Mouse (Mus musculus) heart, embryonic 16.5 days (tissue): ENCODE measurements around the gene 2410015M20Rik. TPM values are rescaled to one million over a fixed set of nuclear protein-coding genes. Genes with fewer than 3 reads are reported as not detected.
"Not testable (repeated sequence)": the region's sequence is repeated elsewhere in the genome, so short reads cannot be mapped to it uniquely, and the experiment has no call there.

Source experiments
- ATAC-seq: fragments of 200-750 bp; cut with Nextera tagmentation; replicated peaks from 2 replicates; pipeline ENCODE4 v1.8.0; 2017; ENCODE audit warnings: moderate number of reproducible peaks; ENCODE audit not compliant: insufficient read depth, low FRiP score; ENCODE audit errors: extremely low read depth
- H3K27ac ChIP-seq: fragments of 300-500 bp; sonication (generic); 2 replicates; pipeline ENCODE4 v1.5.1; 2014; ENCODE audit warnings: mild to moderate bottlenecking, low read length, control low read depth, moderate library complexity
- H3K27me3 ChIP-seq: fragments of 300-500 bp; sonication (generic); 2 replicates; pipeline ENCODE4 v1.6.1; 2014; ENCODE audit warnings: low read length, mixed read lengths; ENCODE audit not compliant: control insufficient read depth, insufficient read depth
- H3K36me3 ChIP-seq: fragments of 300-500 bp; sonication (generic); 2 replicates; pipeline ENCODE4 v1.6.1; 2014; ENCODE audit not compliant: control insufficient read depth, insufficient read depth
- H3K4me1 ChIP-seq: fragments of 300-500 bp; sonication (generic); 2 replicates; pipeline ENCODE4 v1.6.1; 2014; ENCODE audit warnings: low read length, mixed read lengths; ENCODE audit not compliant: control insufficient read depth, insufficient read depth
- H3K4me2 ChIP-seq: fragments of 300-500 bp; sonication (generic); 2 replicates; pipeline ENCODE4 v1.6.1; 2014; ENCODE audit warnings: low read depth, mild to moderate bottlenecking, control low read depth, low read length
- H3K4me3 ChIP-seq: fragments of 300-500 bp; sonication (generic); 2 replicates; pipeline ENCODE4 v1.5.1; 2014; ENCODE audit warnings: mild to moderate bottlenecking, control low read depth, low read length
- H3K9ac ChIP-seq: fragments of 300-500 bp; sonication (generic); 2 replicates; pipeline ENCODE4 v1.6.1; 2014; ENCODE audit warnings: low read length, control low read depth
- H3K9me3 ChIP-seq: fragments of 300-500 bp; sonication (generic); replicated peaks from 2 replicates; pipeline ENCODE4 v1.6.1; 2016; ENCODE audit warnings: low read length; ENCODE audit not compliant: control insufficient read depth
- WGBS: fragments of 180-500 bp; shearing (Covaris S2); extraction: QIAGEN DNeasy Blood & Tissue Kit; methylation state at CpG from one replicate; pipeline ENCODE4 v1.1.7; 2014; 5-methylcytosine and 5-hydroxymethylcytosine counted together
- polyA plus RNA-seq: library from polyadenylated mRNA; unstranded; fragments of >200 nt; fragmentation: Nextera tagmentation; extraction: Ambion mirVana; gene quantifications from 2 replicates; pipeline ENCODE4 v1.2.1, GENCODE M21; 2015

Gene 2410015M20Rik
- polyA plus RNA-seq, 1 experiment from 2014 or later = 329 TPM

DNA sequence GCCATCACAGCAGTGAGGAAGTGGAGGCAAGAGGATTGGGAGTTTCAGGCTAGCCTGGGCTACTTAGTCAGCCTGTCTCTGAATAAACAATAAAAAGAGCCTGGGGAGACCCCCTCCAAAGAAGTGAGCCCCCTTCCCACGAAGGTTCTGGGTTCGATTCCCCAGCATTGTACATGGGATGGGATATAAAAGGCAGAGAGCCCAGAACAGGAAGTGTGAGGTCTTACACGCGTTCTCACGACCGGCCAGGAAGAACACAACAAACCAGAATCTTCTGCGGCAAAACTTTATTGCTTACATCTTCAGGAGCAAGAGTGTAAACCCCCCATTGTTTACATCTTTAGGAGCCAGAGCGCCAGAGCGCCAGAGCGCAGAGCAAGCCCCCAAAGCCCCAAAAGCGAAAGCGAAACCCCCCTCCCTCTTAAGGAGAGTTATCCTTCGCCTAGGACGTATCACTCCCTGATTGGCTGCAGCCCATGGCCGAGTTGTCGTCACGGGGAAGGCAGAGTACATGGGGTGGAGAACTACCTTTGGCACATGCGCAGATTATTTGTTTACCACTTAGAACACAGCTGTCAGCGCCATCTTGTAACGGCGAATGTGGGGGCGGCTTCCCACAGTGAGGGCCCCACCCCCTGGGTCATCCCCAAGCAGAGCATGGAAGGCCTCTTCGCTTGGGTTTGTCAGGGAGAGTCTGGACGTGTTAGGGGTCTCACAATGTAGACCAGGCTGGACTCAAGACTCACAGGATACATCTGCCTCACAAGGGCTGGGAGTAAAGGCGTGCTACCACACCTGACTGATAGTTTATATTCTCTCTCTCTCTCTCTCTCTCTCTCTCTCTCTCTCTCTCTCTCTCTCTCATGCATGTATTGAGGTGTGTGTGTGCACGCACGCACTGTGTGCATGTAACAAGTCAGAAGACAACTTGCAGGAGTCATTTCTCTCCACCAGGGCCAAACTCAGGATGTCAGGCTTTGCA is 20.5 kb upstream of the 2410015M20Rik start:
- H3K4me3 ChIP-seq, H3K27me3 ChIP-seq, H3K9ac ChIP-seq, H3K9me3 ChIP-seq, ATAC-seq, H3K36me3 ChIP-seq, H3K4me2 ChIP-seq, H3K27ac ChIP-seq: not testable (repeated sequence)
- WGBS = 79% methylated on average over 27 of the region's 27 CpGs
- peaks cover 17% of the 10 kb centered on the region for H3K4me1 ChIP-seq

- H3K27me3 ChIP-seq = no peaks in the 10 kb centered on the region
- peaks cover 20% of the 10 kb centered on the region for H3K4me1 ChIP-seq
- peak within 1 kb of the TSS; percentile 50 for H3K27ac ChIP-seq
- H3K4me2 ChIP-seq = peak within 1 kb of the TSS; percentile 75
- peaks cover 8% of the 10 kb centered on the region for H3K36me3 ChIP-seq
- peak within 1 kb of the TSS; percentile 57 for H3K9ac ChIP-seq
- H3K9me3 ChIP-seq = no peaks in the 10 kb centered on the region
- ATAC-seq = no peak
- 9% methylated on average over 26 of the region's 26 CpGs for WGBS
- peak within 1 kb of the TSS; percentile 91 for H3K4me3 ChIP-seq
Observed at GRCm38 (mm10) chr17:56627530-56628277, 18.1 kb upstream of the 2410015M20Rik start, which contains the start of gene Catsperd. TSS of gene Catsperd (plus strand) at chr17:56628143.

DNA sequence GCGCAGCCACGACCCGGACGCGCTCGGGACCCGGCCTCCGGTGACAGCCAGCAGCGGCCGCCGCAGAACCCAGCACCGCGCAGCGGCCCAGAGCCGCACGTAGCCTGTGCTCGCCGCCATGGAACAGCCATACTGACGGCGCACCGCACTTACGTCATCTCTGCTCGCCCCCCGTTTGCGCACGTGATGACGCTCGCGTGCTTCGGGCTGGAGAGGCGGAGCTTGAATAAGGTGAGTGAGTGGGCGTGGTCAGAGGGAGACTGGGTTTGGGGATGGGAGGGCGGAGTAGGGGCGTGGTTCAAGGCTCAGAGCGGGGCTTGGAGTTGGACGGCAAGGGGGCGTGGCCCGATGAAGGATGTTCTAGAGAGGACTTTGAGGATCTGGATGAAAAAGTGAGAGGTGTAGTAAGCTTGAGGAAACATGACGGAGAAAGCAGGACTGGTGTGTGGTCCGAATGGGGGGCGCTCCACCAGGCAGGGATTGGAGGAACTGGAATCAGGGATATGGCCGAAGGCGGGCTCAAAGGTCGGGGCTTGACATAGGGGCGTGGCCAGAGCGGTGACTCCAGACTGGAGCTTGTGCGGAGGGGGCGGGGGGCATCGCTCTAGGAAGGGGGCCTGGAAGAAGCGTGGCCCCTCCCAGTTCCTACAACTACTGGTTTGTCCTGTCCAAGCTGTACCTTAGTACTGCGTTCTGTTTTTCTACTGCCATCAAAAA is 17.3 kb upstream of the 2410015M20Rik start, which contains the start of gene Lonp1:
Lonp1 (minus strand) TSS at position 134 of the 717 bp plus-strand sequence.
- Histone ChIP-seq H3K9me3 (no peaks in the 10 kb centered on the region), H3K4me2 (peak within 1 kb of the TSS; percentile 75), H3K4me1 (peaks cover 20% of the 10 kb centered on the region), H3K4me3 (peak within 1 kb of the TSS; percentile 91), H3K9ac (peak within 1 kb of the TSS; percentile 91), H3K36me3 (peaks cover 11% of the 10 kb centered on the region), H3K27ac (peak within 1 kb of the TSS; percentile 56), H3K27me3 (no peaks in the 10 kb centered on the region)
- ATAC-seq = peak; percentile 92
- WGBS = under 1% methylated on average over 51 of the region's 51 CpGs

GRCm38 (mm10) chr17:56626260-56626659 is 16.7 kb upstream of the 2410015M20Rik start:
- no peaks in the 10 kb centered on the region for H3K27me3 ChIP-seq
- H3K4me1 ChIP-seq = peaks cover 20% of the 10 kb centered on the region
- peak overlapping the region; percentile 56; the same call in 1 of the 2 replicates for H3K27ac ChIP-seq
- peak overlapping the region; percentile 91 for H3K4me3 ChIP-seq
- H3K9me3 ChIP-seq = no peaks in the 10 kb centered on the region
- peak overlapping the region; percentile 91 for H3K9ac ChIP-seq
- peak overlapping the region; percentile 75 for H3K4me2 ChIP-seq
- ATAC-seq = no peak
- peaks cover 16% of the 10 kb centered on the region for H3K36me3 ChIP-seq
- WGBS = under 1% methylated on average over 30 of the region's 32 CpGs

DNA sequence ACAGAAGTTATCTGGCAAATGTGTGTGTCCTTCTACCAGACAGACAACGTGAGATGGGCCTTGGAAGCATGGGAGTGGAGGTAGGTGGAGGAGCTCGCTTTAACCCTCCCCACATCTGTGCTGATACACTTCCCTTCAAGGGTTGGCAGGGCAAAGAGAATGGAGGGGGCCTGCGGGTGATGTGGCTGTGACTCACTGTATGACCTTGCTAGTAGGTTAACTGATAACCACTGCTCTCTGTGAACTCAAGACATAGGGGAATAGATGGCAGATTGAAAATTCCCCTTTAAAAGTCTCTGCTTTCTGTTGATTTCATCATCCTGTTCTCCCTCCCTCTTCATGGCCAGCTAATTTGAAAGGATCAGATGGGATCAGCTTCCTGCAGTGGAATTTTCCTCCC is 15.9 kb upstream of the 2410015M20Rik start:
- H3K9me3 ChIP-seq = no peaks in the 10 kb centered on the region
- WGBS = 49% methylated on average over 3 of the region's 3 CpGs
- H3K36me3 ChIP-seq = peaks cover 22% of the 10 kb centered on the region
- no peak for ATAC-seq
- no peak overlapping the region for H3K9ac ChIP-seq
- peak overlapping the region; percentile 75 for H3K4me2 ChIP-seq
- peak overlapping the region; percentile 91; the same call in 1 of the 2 replicates for H3K4me3 ChIP-seq
- H3K27ac ChIP-seq = no peak overlapping the region
- peaks cover 20% of the 10 kb centered on the region for H3K4me1 ChIP-seq
- no peaks in the 10 kb centered on the region for H3K27me3 ChIP-seq

GRCm38 (mm10) chr17:56617628-56618027 is 8.1 kb upstream of the 2410015M20Rik start:
- peaks cover 62% of the 10 kb centered on the region for H3K36me3 ChIP-seq
- no peak overlapping the region for H3K4me3 ChIP-seq
- no peak overlapping the region for H3K9ac ChIP-seq
- no peak for ATAC-seq
- no peaks in the 10 kb centered on the region for H3K27me3 ChIP-seq
- peaks cover 16% of the 10 kb centered on the region for H3K4me1 ChIP-seq
- no peaks in the 10 kb centered on the region for H3K9me3 ChIP-seq
- H3K27ac ChIP-seq = no peak overlapping the region
- H3K4me2 ChIP-seq = no peak overlapping the region
- WGBS = 88% methylated on average over 8 of the region's 8 CpGs

GRCm38 (mm10) chr17:56616725-56617124 is 7.2 kb upstream of the 2410015M20Rik start:
- Histone ChIP-seq H3K4me3 (no peak overlapping the region), H3K36me3 (peaks cover 57% of the 10 kb centered on the region)
- 85% methylated on average over 3 of the region's 3 CpGs for WGBS

GRCm38 (mm10) chr17:56615792-56616191 is 6.2 kb upstream of the 2410015M20Rik start:
- Histone ChIP-seq H3K36me3 (peaks cover 52% of the 10 kb centered on the region), H3K4me3 (no peak overlapping the region), H3K9ac (no peak overlapping the region), H3K27me3 (no peaks in the 10 kb centered on the region), H3K9me3 (no peaks in the 10 kb centered on the region), H3K4me1 (peaks cover 19% of the 10 kb centered on the region), H3K4me2 (no peak overlapping the region), H3K27ac (no peak overlapping the region)
- no peak for ATAC-seq
- 88% methylated on average over 4 of the region's 4 CpGs for WGBS

More at GRCm38 (mm10) chr17:56616725-56617124, 7.2 kb upstream of the 2410015M20Rik start:
- ATAC-seq = no peak
- Histone ChIP-seq H3K9ac (no peak overlapping the region), H3K27me3 (no peaks in the 10 kb centered on the region), H3K27ac (no peak overlapping the region), H3K4me2 (no peak overlapping the region), H3K4me1 (peaks cover 19% of the 10 kb centered on the region), H3K9me3 (no peaks in the 10 kb centered on the region)
